Mouse (Mus musculus): Measurements from ENCODE around the gene Grhpr. TPM values are rescaled to one million over a fixed set of nuclear protein-coding genes. Genes with fewer than 3 reads are reported as not detected.
A peak's percentile ranks its signal among the peaks of the same experiment; 100 is the strongest.
"Not testable (repeated sequence)": the region's sequence is repeated elsewhere in the genome, so short reads cannot be mapped to it uniquely, and the experiment has no call there.

Grhpr gene
- polyA plus RNA-seq, 1 experiment from 2014 or later: 57.3 TPM

DNA sequence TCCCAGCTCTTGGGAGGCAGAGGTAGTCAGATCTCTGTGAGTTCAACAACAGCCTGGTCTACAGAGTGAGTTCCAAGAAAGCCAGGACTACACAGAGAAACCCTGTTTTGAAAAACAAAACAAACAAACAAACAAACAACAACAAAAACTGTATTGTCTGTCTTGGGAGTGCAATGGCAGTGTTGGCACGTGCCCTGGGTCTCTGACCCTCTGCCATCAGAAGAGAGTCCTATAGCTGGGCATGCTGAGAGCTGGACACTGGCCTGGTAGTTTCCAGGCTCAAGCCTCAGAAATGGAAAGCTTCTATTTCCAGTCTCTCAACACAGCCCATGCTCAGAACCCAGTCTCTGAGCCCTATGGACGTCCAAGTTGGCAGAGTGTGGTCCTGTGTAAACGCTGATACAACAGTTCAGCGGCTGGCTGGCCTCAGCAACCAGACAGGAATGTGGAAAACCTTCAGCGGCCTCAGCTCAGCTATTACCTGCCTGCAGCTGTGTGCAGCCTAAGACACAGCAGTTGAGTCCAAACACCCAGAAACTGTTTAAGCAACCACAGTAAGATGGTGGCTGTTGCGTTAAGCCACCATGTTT is 5.1 kb upstream of the Grhpr start:
- H3K27me3 ChIP-seq: no peaks in the 10 kb centered on the region
- no peaks in the 10 kb centered on the region for H3K9me3 ChIP-seq
- ATAC-seq (ENCODE audit: insufficient number of reproducible peaks, insufficient read depth, low FRiP score, low TSS enrichment, low read depth): no peak
- H3K9ac ChIP-seq (replicated peaks): no peak overlapping the region
- H3K4me1 ChIP-seq (replicated peaks): peaks cover 6% of the 10 kb centered on the region
- no peak overlapping the region for H3K4me3 ChIP-seq (replicated peaks)
- no peak overlapping the region for H3K27ac ChIP-seq
- H3K36me3 ChIP-seq: no peaks in the 10 kb centered on the region
- 81% methylated on average over 6 of the region's 6 CpGs for WGBS
- no peak overlapping the region for H3K4me2 ChIP-seq

DNA sequence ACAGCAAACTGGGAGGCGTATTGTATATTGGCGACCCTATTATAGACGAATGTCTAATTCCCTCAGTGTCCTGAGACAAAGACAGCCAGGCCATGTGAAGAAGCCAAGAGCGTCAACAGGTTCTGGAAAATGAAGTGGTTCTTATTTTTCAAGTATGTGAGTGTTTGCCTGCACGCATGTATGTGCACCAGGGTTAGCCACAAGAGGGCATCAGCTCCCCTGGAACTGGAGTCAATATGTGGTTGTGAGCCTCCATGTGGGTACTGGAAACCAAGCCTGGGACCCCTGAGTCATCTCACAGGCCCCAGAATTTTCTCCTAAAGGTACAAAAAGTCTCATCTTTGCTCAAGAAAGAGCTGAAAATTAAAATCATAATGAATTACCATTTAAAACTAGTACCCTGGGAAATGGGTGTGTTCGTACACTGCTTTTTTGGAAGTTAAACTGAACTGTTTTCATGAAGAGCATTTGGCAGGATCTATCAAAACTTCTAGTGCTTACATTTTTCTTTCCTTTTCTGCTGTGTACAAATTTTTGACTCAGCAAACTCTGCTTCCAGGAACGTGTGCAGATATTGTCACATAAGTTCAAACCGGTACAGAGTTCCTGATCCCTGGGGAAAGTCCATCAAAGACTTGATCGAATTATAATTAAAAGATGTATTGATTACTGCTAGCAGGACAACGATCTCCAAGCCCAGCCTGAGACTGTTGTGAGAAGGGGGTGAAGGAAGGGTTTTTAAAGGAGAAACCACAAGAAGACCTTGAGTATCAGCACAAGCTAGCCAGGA is 4.1 kb upstream of the Grhpr start:
- no peaks in the 10 kb centered on the region for H3K36me3 ChIP-seq
- H3K4me3 ChIP-seq (replicated peaks): no peak overlapping the region
- no peaks in the 10 kb centered on the region for H3K27me3 ChIP-seq
- H3K9ac ChIP-seq (replicated peaks): no peak overlapping the region
- 88% methylated on average over 10 of the region's 10 CpGs for WGBS
- peaks cover 12% of the 10 kb centered on the region for H3K4me1 ChIP-seq (replicated peaks)
- H3K9me3 ChIP-seq: no peaks in the 10 kb centered on the region
- no peak for ATAC-seq (ENCODE audit: insufficient number of reproducible peaks, insufficient read depth, low FRiP score, low TSS enrichment, low read depth)
- H3K4me2 ChIP-seq: no peak overlapping the region
- H3K27ac ChIP-seq: no peak overlapping the region

DNA sequence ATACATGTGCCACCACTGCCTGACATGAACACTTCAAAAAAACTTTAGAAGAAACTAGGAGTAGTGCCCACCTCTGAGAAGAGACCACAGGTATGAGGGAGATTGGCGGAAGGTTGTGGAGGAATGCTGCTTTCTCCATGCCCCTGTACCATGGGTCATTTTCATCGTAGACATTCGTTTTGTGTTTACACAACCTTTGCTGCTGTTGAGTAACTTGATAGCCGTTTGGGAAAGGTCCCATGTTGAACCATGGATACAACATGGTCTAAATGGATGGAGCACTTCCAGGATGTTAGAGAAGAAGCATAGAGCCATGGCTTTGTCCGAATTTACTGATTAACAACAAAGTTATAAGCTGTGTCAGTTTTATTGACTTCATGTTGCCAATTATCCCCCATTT is 3.0 kb upstream of the Grhpr start:
- 73% methylated on average over 5 of the region's 5 CpGs for WGBS
- no peak for ATAC-seq (ENCODE audit: insufficient number of reproducible peaks, insufficient read depth, low FRiP score, low TSS enrichment, low read depth)
- no peaks in the 10 kb centered on the region for H3K36me3 ChIP-seq
- H3K4me1 ChIP-seq (replicated peaks): peaks cover 23% of the 10 kb centered on the region
- H3K4me3 ChIP-seq (replicated peaks): no peak overlapping the region
- H3K27me3 ChIP-seq: no peaks in the 10 kb centered on the region
- no peak overlapping the region for H3K9ac ChIP-seq (replicated peaks)
- no peak overlapping the region for H3K27ac ChIP-seq
- no peaks in the 10 kb centered on the region for H3K9me3 ChIP-seq
- H3K4me2 ChIP-seq: no peak overlapping the region

DNA sequence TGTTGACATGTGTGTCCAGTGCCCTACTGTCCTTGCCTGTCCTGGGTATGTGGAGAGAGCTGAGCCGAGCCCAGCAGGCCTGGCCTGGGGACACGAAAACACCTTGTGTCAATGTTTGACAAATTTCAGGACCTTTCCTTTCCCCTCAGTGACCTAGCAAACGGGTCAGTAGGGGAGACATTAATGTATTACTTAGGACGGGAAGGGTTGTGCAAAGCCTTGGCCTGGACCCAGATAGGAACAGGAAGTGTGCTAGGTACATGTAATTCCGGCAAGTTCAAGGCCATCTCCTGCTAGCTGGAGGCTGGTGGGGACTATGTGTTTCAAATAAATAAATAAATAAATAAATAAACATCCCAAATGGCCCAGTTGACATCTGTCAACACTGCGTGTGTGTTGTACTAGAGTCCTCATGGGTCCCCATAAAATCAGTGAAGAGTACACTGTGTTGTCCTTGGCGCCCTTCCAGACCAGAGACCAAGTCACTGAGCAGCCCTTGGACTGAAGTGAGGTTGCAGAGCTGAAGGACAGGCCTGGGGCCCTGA is 1.3 kb upstream of the Grhpr start:
- no peak overlapping the region for H3K27ac ChIP-seq
- H3K4me1 ChIP-seq (replicated peaks): peaks cover 24% of the 10 kb centered on the region
- no peaks in the 10 kb centered on the region for H3K27me3 ChIP-seq
- H3K9ac ChIP-seq (replicated peaks): no peak overlapping the region
- ATAC-seq (ENCODE audit: insufficient number of reproducible peaks, insufficient read depth, low FRiP score, low TSS enrichment, low read depth): no peak
- peaks cover 12% of the 10 kb centered on the region for H3K36me3 ChIP-seq
- WGBS: 71% methylated on average over 7 of the region's 7 CpGs
- no peaks in the 10 kb centered on the region for H3K9me3 ChIP-seq
- H3K4me2 ChIP-seq: no peak overlapping the region
- no peak overlapping the region for H3K4me3 ChIP-seq (replicated peaks)

DNA sequence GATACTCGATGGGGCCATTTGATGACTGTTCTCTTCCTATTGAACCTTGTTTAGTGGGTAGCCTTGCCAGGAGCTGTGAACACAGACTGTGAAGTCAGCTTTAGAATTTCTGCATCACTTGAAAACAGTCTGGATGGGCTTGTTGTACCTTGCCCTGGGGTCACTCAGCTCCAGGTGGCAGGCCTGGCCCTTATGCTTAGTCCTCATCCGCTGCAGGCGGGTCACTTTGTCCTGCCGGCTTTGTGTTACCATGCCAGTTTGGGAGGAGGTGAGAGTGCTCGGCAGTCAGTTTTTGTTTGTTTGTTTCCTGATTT is 736 bp downstream of the Grhpr start:
- no peak for ATAC-seq (ENCODE audit: insufficient number of reproducible peaks, insufficient read depth, low FRiP score, low TSS enrichment, low read depth)
- Histone ChIP-seq H3K36me3 (peaks cover 31% of the 10 kb centered on the region), H3K9ac (replicated peaks) (peak overlapping the region; percentile 93), H3K27me3 (no peaks in the 10 kb centered on the region), H3K4me3 (replicated peaks) (peak overlapping the region; percentile 76), H3K9me3 (no peaks in the 10 kb centered on the region), H3K4me2 (peak overlapping the region; percentile 90), H3K4me1 (replicated peaks) (peaks cover 24% of the 10 kb centered on the region), H3K27ac (peak overlapping the region; percentile 91)
- 25% methylated on average over 5 of the region's 5 CpGs for WGBS

DNA sequence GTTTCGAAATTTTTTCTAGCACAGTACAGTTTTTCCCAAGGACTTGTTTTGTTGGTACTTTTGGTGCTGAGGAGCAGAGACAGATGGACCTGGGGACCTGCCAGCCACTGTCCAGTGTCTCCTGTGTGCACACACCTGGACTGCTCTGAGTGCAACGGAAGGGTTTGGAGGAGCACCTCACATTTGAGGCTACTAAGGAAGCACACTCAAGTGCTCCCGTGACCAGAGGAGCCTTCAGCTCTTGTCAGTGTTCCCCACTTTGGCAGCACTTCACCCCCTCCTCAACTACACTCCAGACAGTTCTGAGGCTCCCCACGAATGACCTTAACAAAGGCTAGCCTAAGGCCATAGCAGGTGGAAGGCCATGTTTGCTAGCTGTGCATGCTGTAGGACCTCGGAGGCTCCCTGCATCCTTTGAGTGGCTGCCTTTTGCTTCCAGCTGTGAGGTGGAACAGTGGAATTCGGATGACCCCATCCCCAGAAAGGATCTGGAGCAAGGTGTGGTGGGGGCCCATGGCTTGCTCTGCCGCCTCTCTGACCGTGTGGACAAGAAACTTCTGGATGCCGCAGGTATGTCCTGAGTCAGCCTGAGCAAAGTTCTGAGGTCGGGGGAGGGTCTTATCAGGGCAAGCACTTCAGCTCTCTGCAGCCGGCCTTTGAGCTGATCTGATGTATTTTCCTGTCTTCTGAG is 1.4 kb downstream of the Grhpr start:
- no peaks in the 10 kb centered on the region for H3K9me3 ChIP-seq
- H3K4me2 ChIP-seq: peak overlapping the region; percentile 90
- 72% methylated on average over 11 of the region's 11 CpGs for WGBS
- H3K27me3 ChIP-seq: no peaks in the 10 kb centered on the region
- peaks cover 24% of the 10 kb centered on the region for H3K4me1 ChIP-seq (replicated peaks)
- peak overlapping the region; percentile 76; the same call in 1 of the 2 replicates for H3K4me3 ChIP-seq (replicated peaks)
- peaks cover 37% of the 10 kb centered on the region for H3K36me3 ChIP-seq
- ATAC-seq (ENCODE audit: insufficient number of reproducible peaks, insufficient read depth, low FRiP score, low TSS enrichment, low read depth): no peak
- no peak overlapping the region for H3K27ac ChIP-seq
- H3K9ac ChIP-seq (replicated peaks): peak overlapping the region; percentile 93; the same call in 1 of the 2 replicates

DNA sequence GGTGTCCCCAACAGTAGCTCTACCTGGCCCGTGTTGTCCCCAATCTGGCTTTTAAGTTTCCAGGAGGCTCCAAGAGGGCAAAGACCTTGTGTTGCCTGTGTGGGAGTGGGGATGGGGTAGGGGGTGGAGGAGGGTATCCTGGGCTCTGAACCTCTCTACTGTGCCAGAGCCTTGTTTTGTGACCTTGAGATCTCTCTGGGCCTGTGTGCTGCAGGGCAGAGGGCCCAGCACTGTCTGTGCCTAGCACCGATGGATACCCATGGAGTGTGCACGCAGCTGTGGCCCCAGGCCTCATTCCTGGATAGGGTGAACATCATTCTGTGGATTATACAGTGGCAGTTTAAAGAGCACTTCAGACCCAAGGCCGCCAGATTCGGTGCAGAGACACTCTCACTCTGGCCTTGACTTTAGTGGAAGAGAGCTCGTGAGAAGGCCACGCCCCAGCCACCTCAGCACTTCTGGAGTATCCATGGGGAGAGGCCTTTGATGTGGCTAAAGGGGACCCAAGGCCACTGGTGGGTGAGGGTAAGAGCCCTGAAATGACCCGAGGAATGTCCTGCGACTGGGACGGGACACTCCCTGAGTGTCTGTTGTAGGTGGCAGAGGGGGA is 2.0 kb downstream of the Grhpr start:
- WGBS: 85% methylated on average over 10 of the region's 10 CpGs
- H3K4me3 ChIP-seq (replicated peaks): no peak overlapping the region
- H3K9ac ChIP-seq (replicated peaks): no peak overlapping the region; the same call in 1 of the 2 replicates
- no peaks in the 10 kb centered on the region for H3K9me3 ChIP-seq
- peak overlapping the region; percentile 90 for H3K4me2 ChIP-seq
- no peak for ATAC-seq (ENCODE audit: insufficient number of reproducible peaks, insufficient read depth, low FRiP score, low TSS enrichment, low read depth)
- peaks cover 44% of the 10 kb centered on the region for H3K36me3 ChIP-seq
- no peaks in the 10 kb centered on the region for H3K27me3 ChIP-seq
- H3K27ac ChIP-seq: no peak overlapping the region
- H3K4me1 ChIP-seq (replicated peaks): peaks cover 24% of the 10 kb centered on the region

DNA sequence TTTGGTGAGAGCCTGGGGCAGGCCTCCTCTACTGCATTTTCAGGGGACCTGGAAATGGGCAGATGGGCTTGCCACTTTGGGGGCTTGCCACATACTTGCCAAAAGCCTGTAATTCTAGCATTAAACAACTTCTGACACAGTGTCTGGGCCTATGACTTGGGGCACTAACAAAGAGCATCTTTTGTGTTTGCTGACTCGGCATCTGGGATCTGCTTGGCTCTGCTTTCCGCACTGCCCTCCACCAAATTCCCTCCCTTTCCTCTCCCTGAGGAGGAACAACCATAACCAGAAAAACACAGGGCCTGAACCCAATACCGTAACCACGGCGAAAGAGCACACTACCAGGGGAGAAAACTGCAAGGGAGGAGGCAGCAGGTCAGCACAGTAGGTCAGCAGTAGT is 9.4 kb downstream of the Grhpr start:
- WGBS: 96% methylated on average over 5 of the region's 5 CpGs

DNA sequence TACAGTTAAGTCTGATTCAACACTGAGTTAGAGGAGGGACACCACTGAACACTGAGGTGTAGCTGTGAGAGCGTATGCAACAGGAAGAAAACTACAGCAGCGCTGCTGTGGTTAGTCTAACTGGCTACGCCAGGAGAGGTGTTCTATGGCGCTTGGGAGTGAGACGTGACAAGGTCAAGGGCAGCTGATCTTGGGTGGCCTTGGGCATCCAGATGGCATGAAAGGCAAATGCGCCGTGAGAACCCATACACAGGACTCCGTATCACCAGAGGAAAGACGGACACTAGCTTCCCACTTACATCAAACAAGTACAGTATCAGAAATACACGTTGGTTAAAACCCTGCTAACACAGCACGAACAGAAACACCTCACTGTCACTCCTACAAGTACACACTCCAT is 11.1 kb downstream of the Grhpr start:
- not testable (repeated sequence) for H3K4me3 ChIP-seq (replicated peaks); H3K4me2 ChIP-seq; H3K4me1 ChIP-seq (replicated peaks); H3K27me3 ChIP-seq; H3K27ac ChIP-seq; H3K9me3 ChIP-seq; H3K9ac ChIP-seq (replicated peaks); ATAC-seq (ENCODE audit: insufficient number of reproducible peaks, insufficient read depth, low FRiP score, low TSS enrichment, low read depth)
- WGBS: 92% methylated on average over 11 of the region's 11 CpGs
- H3K36me3 ChIP-seq: peaks cover 75% of the 10 kb centered on the region

More for the DNA sequence above, 9.4 kb downstream of the Grhpr start:
- no peak overlapping the region for H3K4me2 ChIP-seq
- H3K9ac ChIP-seq (replicated peaks): no peak overlapping the region
- ATAC-seq (ENCODE audit: insufficient number of reproducible peaks, insufficient read depth, low FRiP score, low TSS enrichment, low read depth): no peak
- H3K4me1 ChIP-seq (replicated peaks): no peaks in the 10 kb centered on the region
- no peak overlapping the region for H3K4me3 ChIP-seq (replicated peaks)
- H3K36me3 ChIP-seq: peaks cover 86% of the 10 kb centered on the region
- H3K27me3 ChIP-seq: no peaks in the 10 kb centered on the region
- H3K27ac ChIP-seq: no peak overlapping the region
- no peaks in the 10 kb centered on the region for H3K9me3 ChIP-seq

DNA sequence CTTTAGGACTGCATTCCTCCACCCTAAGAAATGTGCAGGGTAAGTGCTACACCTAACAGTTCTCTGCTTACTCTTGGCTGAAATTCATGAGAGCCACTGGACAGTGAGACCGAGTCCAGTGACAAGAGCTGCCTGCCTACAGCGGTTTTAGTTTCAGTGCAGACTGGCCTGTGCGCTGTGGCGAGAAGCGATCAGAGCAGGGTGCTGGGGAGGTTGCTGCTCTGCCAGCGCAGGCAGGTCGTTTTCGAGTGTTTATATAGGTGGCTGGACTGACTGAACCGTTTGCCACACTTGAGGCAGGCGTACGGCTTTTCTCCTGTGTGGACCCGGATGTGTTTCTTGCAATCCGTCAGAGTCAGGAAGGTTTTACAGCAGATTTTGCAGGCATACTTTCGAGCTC is 12.0 kb downstream of the Grhpr start:
- not testable (repeated sequence) for H3K27me3 ChIP-seq; ATAC-seq (ENCODE audit: insufficient number of reproducible peaks, insufficient read depth, low FRiP score, low TSS enrichment, low read depth); H3K4me3 ChIP-seq (replicated peaks); H3K9me3 ChIP-seq; H3K4me1 ChIP-seq (replicated peaks); H3K4me2 ChIP-seq; H3K27ac ChIP-seq; H3K9ac ChIP-seq (replicated peaks)
- 85% methylated on average over 14 of the region's 14 CpGs for WGBS
- H3K36me3 ChIP-seq: peaks cover 66% of the 10 kb centered on the region

DNA sequence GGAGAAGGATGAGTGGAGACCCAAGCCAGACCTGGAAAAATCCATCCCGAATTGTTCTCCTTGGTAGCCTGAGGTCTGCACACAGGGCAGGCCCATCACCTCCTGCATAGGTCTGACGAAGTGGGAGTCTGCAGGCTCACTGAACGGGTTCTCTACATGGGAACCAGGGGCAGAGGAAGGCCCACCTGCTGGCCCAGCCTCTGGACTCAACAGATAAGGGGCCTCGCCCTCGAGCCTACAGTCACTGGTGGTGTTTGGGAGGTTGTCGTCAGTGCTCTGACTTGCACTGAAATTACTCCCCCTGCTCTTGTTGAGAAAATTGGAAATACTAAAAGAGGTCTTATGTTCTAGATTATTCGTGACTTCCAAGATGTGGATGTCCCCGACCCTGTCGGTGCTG is 12.7 kb downstream of the Grhpr start:
- no peaks in the 10 kb centered on the region for H3K9me3 ChIP-seq
- no peak overlapping the region for H3K4me3 ChIP-seq (replicated peaks)
- H3K36me3 ChIP-seq: peaks cover 59% of the 10 kb centered on the region
- H3K4me2 ChIP-seq: no peak overlapping the region
- H3K4me1 ChIP-seq (replicated peaks): no peaks in the 10 kb centered on the region
- H3K9ac ChIP-seq (replicated peaks): no peak overlapping the region
- ATAC-seq (ENCODE audit: insufficient number of reproducible peaks, insufficient read depth, low FRiP score, low TSS enrichment, low read depth): no peak
- WGBS: 91% methylated on average over 9 of the region's 9 CpGs
- no peaks in the 10 kb centered on the region for H3K27me3 ChIP-seq
- H3K27ac ChIP-seq: no peak overlapping the region
